Mouse (Mus musculus): ENCODE measurements at regions not wholly inside any gene's neighbourhood (a gene's known extent, or its start where the extent isn't known, plus 50 kb on each side); places are given as distances from the start of the nearest gene placed in this dataset.

- H3K36me3 ChIP-seq (ENCODE audit: insufficient read depth, low read length): no peaks in the 10 kb centered on the region
- no peak for ATAC-seq
- no peak overlapping the region for H3K27ac ChIP-seq (ENCODE audit: low read length)
- H3K4me2 ChIP-seq (replicated peaks; ENCODE audit: low read depth, low read length): no peak overlapping the region
- no peak overlapping the region for H3K9ac ChIP-seq (replicated peaks; ENCODE audit: low read depth)
- no peaks in the 10 kb centered on the region for H3K4me1 ChIP-seq (ENCODE audit: insufficient read depth, low read depth, low read length)
- 64% methylated on average over 5 of the region's 5 CpGs for WGBS
- H3K9me3 ChIP-seq (ENCODE audit: low read length): no peaks in the 10 kb centered on the region
- H3K27me3 ChIP-seq (replicated peaks; ENCODE audit: insufficient read depth, low read length): no peaks in the 10 kb centered on the region
- peak; percentile 26 for DNase-seq (ENCODE audit: low spot score)
- H3K4me3 ChIP-seq (ENCODE audit: low read depth, low read length): no peak overlapping the region
- TF ChIP-seq EP300 (IDR thresholded peaks at IDR 0.05): no peak
- no peak for TF ChIP-seq CTCF (IDR thresholded peaks at IDR 0.05)
Measured at GRCm38 (mm10) chr10:117542886-117543695, 86.2 kb upstream of the Cpm start.

GRCm38 (mm10) chr10:117542351-117542750 is 86.9 kb upstream of the Cpm start:
- Histone ChIP-seq H3K9ac (replicated peaks; ENCODE audit: low read depth) (no peak overlapping the region), H3K36me3 (ENCODE audit: insufficient read depth, low read length) (no peaks in the 10 kb centered on the region), H3K4me1 (ENCODE audit: insufficient read depth, low read depth, low read length) (no peaks in the 10 kb centered on the region), H3K9me3 (ENCODE audit: low read length) (no peaks in the 10 kb centered on the region), H3K4me2 (replicated peaks; ENCODE audit: low read depth, low read length) (no peak overlapping the region), H3K27me3 (replicated peaks; ENCODE audit: insufficient read depth, low read length) (no peaks in the 10 kb centered on the region), H3K4me3 (ENCODE audit: low read depth, low read length) (no peak overlapping the region), H3K27ac (ENCODE audit: low read length) (no peak overlapping the region)
- 75% methylated on average over 5 of the region's 5 CpGs for WGBS
- DNase-seq (ENCODE audit: low spot score): no peak
- no peak for ATAC-seq
- no peak for TF ChIP-seq CTCF (IDR thresholded peaks at IDR 0.05)
- TF ChIP-seq EP300 (IDR thresholded peaks at IDR 0.05): no peak

GRCm38 (mm10) chr10:117541487-117541886 is 87.8 kb upstream of the Cpm start:
- ATAC-seq: peak; percentile 52; the same call in 1 of the 2 replicates
- TF ChIP-seq EP300 (IDR thresholded peaks at IDR 0.05): no peak
- H3K4me2 ChIP-seq (replicated peaks; ENCODE audit: low read depth, low read length): no peak overlapping the region
- H3K27ac ChIP-seq (ENCODE audit: low read length): no peak overlapping the region
- H3K9me3 ChIP-seq (ENCODE audit: low read length): no peaks in the 10 kb centered on the region
- no peaks in the 10 kb centered on the region for H3K36me3 ChIP-seq (ENCODE audit: insufficient read depth, low read length)
- peak; percentile 56 for DNase-seq (ENCODE audit: low spot score)
- H3K4me3 ChIP-seq (ENCODE audit: low read depth, low read length): no peak overlapping the region
- H3K9ac ChIP-seq (replicated peaks; ENCODE audit: low read depth): no peak overlapping the region
- 48% methylated on average over 2 of the region's 2 CpGs for WGBS
- H3K4me1 ChIP-seq (ENCODE audit: insufficient read depth, low read depth, low read length): no peaks in the 10 kb centered on the region
- H3K27me3 ChIP-seq (replicated peaks; ENCODE audit: insufficient read depth, low read length): no peaks in the 10 kb centered on the region

GRCm38 (mm10) chr10:117540747-117541398 is 88.4 kb upstream of the Cpm start:
- Histone ChIP-seq H3K4me2 (replicated peaks; ENCODE audit: low read depth, low read length) (no peak overlapping the region), H3K4me3 (ENCODE audit: low read depth, low read length) (no peak overlapping the region), H3K4me1 (ENCODE audit: insufficient read depth, low read depth, low read length) (no peaks in the 10 kb centered on the region), H3K9ac (replicated peaks; ENCODE audit: low read depth) (no peak overlapping the region), H3K27ac (ENCODE audit: low read length) (no peak overlapping the region), H3K27me3 (replicated peaks; ENCODE audit: insufficient read depth, low read length) (no peaks in the 10 kb centered on the region), H3K36me3 (ENCODE audit: insufficient read depth, low read length) (no peaks in the 10 kb centered on the region), H3K9me3 (ENCODE audit: low read length) (no peaks in the 10 kb centered on the region)
- no peak for TF ChIP-seq CTCF (IDR thresholded peaks at IDR 0.05)
- no peak for TF ChIP-seq EP300 (IDR thresholded peaks at IDR 0.05)
- DNase-seq (ENCODE audit: low spot score) (no peak), ATAC-seq (no peak)
- WGBS: 93% methylated on average over 2 of the region's 2 CpGs

- H3K4me3 ChIP-seq (ENCODE audit: low read depth, low read length): no peak overlapping the region
- TF ChIP-seq EP300 (IDR thresholded peaks at IDR 0.05): no peak
- no peak for TF ChIP-seq CTCF (IDR thresholded peaks at IDR 0.05)
- H3K9ac ChIP-seq (replicated peaks; ENCODE audit: low read depth): no peak overlapping the region
- H3K36me3 ChIP-seq (ENCODE audit: insufficient read depth, low read length): no peaks in the 10 kb centered on the region
- no peaks in the 10 kb centered on the region for H3K9me3 ChIP-seq (ENCODE audit: low read length)
- 71% methylated on average over 2 of the region's 2 CpGs for WGBS
- no peak for DNase-seq (ENCODE audit: low spot score)
- H3K27ac ChIP-seq (ENCODE audit: low read length): no peak overlapping the region
- no peak for ATAC-seq
- H3K4me1 ChIP-seq (ENCODE audit: insufficient read depth, low read depth, low read length): no peaks in the 10 kb centered on the region
- H3K27me3 ChIP-seq (replicated peaks; ENCODE audit: insufficient read depth, low read length): no peaks in the 10 kb centered on the region
- no peak overlapping the region for H3K4me2 ChIP-seq (replicated peaks; ENCODE audit: low read depth, low read length)
Measured at GRCm38 (mm10) chr10:117540112-117540594, 89.1 kb upstream of the Cpm start.

- Histone ChIP-seq H3K9ac (replicated peaks; ENCODE audit: low read depth) (no peak overlapping the region), H3K9me3 (ENCODE audit: low read length) (no peaks in the 10 kb centered on the region), H3K4me1 (ENCODE audit: insufficient read depth, low read depth, low read length) (no peaks in the 10 kb centered on the region), H3K27me3 (replicated peaks; ENCODE audit: insufficient read depth, low read length) (no peaks in the 10 kb centered on the region), H3K27ac (ENCODE audit: low read length) (no peak overlapping the region), H3K4me2 (replicated peaks; ENCODE audit: low read depth, low read length) (no peak overlapping the region), H3K36me3 (ENCODE audit: insufficient read depth, low read length) (no peaks in the 10 kb centered on the region), H3K4me3 (ENCODE audit: low read depth, low read length) (no peak overlapping the region)
- DNase-seq (ENCODE audit: low spot score) (peak; percentile 25), ATAC-seq (peak; percentile 32)
- TF ChIP-seq EP300 (IDR thresholded peaks at IDR 0.05) (no peak), CTCF (IDR thresholded peaks at IDR 0.05) (no peak)
- 38% methylated on average over 1 of the region's 1 CpGs for WGBS
Measured at GRCm38 (mm10) chr10:117539532-117539931, 89.8 kb upstream of the Cpm start.

Data from lung, postnatal 0 days (tissue).